Mouse (Mus musculus) lung, adult 10 weeks (tissue): ENCODE data around the gene Nupl1. TPM values are rescaled to one million over a fixed set of nuclear protein-coding genes. Genes with fewer than 3 reads are reported as not detected.

Experiments
- polyA plus RNA-seq: library from polyadenylated mRNA; stranded (reverse); fragments of 350-450 nt; fragmentation: Illumina TruSeq; extraction: RNeasy Lipid Tissue Mini Kit (QIAGEN cat#74804); gene quantifications from one replicate; pipeline ENCODE4 v1.2.3, GENCODE M21; 2014; ENCODE audit warnings: low read depth, low replicate concordance; ENCODE audit not compliant: insufficient read depth

The Nupl1 gene
- polyA plus RNA-seq = not detected

DNA sequence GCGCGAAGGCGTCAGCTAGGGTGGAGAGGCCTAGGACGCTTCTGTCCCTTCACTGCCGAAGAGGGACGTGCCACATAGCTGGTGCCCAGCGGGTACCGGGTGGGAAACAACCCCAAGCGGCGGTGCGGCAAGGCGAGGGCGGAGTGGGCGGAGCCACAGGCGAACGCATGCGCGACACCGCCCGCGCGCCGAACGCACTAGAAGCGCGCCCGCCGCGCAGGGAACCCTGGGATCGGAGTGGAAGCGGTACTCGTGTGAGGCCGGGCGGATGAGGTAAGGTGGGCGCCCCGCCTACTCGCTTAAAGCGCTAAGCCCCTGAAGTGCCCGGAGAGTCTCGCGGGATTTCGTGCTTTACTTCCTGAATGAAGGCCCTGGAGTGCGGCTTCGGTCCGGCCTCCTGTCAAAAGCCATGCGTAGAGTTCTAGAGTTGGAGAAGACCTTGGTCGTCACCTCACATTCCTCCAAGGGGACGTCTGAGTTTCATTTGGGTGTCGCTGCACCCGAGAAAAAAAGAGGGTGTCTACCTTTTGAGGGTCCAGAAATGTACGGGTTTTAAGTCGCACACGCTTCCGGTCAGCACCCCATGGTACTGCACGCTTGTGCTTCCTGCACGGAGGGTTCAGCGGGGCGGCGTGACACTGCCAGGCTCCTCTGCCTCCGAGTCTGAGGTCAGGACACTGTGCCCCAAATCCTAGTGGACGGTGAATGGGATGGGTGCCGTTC lies at the start of gene Nupl1, which contains the start of gene Gm49336:
Gene Nupl1, minus strand, starts transcription at position 151 of the 723 bp plus-strand sequence.
Gene Gm49336, minus strand, starts transcription at position 227 of the 723 bp plus-strand sequence.

DNA sequence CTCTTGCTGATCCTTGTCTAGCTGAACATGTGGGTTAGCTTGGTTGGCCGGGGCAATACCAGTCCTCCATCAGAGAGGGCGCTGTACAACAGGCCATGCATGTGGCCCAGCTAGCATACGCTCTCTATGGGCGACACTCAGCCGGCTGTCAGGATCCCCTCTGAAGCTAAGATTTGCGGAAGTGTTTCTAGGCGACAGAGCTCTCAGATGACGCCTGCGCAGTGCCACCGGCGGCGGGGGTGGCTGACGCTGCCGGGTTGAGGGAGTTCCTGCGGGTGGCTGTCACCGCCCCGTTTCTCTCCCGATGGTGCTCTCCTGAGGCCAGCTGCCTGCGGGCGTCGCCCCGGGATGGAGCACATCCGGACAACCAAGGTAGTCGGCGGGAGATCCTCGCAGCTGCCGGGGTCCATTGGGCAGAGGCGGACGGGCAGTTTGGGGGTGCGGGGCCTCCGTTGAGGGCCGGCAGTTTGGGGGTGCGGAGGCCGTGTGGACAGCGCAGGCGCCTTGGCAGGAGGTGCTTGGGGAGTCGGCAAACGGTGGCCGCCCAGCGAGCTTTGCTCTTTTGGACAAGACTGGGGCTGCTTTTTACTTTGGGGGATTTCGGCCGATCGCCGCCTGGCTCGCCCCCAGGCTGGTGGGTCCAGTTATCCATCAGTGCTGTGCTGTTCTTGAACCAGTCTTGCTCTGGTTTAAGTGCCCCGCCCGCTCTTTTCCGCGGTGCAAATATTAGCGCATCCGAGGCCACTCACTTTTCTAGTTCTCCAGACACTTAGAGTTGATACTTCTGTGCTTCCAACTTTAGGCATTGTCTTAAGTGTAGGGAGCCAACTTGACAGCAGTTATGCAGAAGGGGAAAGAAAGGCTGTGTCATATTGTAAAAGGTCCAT lies 14.0 kb upstream of the Nupl1 start, which contains the start of gene Mtmr6:
Gene Mtmr6, plus strand, starts transcription at position 239 of the 887 bp plus-strand sequence.

DNA sequence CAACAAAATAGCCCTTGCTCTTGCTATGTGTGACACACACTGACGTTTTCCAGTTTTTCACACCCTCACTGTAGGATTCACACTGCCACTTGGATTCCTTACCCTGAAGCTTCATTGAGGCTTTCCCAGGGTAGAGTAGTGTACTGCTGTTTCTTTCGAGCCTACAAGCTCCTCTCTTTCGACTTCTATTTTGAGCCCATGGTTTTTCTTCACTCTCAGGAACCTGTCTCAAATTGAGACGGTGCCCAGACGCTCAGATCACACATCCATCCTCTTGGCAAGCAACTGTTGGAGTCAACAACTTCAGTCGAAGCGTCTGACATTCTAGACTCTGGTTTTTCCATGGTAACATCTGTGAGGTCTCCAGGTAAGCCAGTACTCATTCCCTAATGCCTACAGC lies 54.3 kb downstream of the Nupl1 start, which contains the start of gene Atp8a2:
Gene Atp8a2, minus strand, starts transcription at position 296 of the 400 bp plus-strand sequence.

Other genes starting within 250 kb of the Nupl1 start
- 0.19 TPM for gene Atp8a2, start 54.3 kb downstream of the Nupl1 start, polyA plus RNA-seq
- 14.1 TPM for gene Gm49336, start 76 bp upstream of the Nupl1 start, polyA plus RNA-seq
- 30.7 TPM for gene Mtmr6, start 13.8 kb upstream of the Nupl1 start, polyA plus RNA-seq
- gene Amer2, start 121.8 kb upstream of the Nupl1 start, polyA plus RNA-seq = 0.07 TPM